Mouse (Mus musculus): Measurements from ENCODE around the gene 3110082I17Rik. TPM values are rescaled to one million over a fixed set of nuclear protein-coding genes. Genes with fewer than 3 reads are reported as not detected.
A peak's percentile ranks its signal among the peaks of the same experiment; 100 is the strongest.

3110082I17Rik gene
- polyA plus RNA-seq (2015; fragmentation: Nextera tagmentation; extraction: Ambion mirVana), result 26.8 and 29.0 TPM in 2 replicates

GRCm38 (mm10) chr5:139460384-139461067, at the start of gene 3110082I17Rik:
Gene 3110082I17Rik, minus strand, starts transcription at chr5:139460527.
- Histone ChIP-seq H3K9ac (peak within 1 kb of the TSS; percentile 63), H3K4me3 (peak within 1 kb of the TSS; percentile 62), H3K27me3 (no peaks in the 10 kb centered on the region), H3K36me3 (ENCODE audit: poor library complexity, severe bottlenecking) (peaks cover 1% of the 10 kb centered on the region; the same call in 1 of the 2 replicates), H3K9me3 (replicated peaks) (no peaks in the 10 kb centered on the region), H3K4me2 (peak within 1 kb of the TSS; percentile 80), H3K4me1 (peaks cover 14% of the 10 kb centered on the region), H3K27ac (no peak within 1 kb of the TSS)
- ATAC-seq, result peak; percentile 99
- 4% methylated on average over 41 of the region's 42 CpGs for WGBS

DNA sequence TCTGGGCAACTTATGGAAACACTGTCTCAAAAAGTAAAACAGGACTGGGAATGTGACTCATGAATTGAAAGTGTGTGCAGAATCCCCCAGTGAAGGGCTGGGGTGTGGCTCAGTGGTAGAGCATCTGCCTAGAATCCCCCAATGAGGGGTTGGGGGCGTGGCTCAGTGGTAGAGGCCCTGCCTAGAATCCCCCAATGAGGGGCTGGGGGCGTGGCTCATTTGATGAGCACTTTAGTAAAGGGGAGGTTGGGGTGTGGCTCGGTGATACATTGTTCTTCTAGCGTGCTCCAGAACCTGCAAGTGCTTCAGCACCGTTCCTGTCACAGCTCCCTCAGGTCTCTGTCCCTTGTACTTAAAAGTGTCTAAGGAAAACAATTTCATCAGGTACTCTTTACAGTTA, 45.9 kb upstream of the 3110082I17Rik start:
- no peak overlapping the region for H3K4me2 ChIP-seq
- no peak overlapping the region for H3K4me3 ChIP-seq
- WGBS, result 22% methylated on average over 5 of the region's 5 CpGs
- no peaks in the 10 kb centered on the region for H3K9me3 ChIP-seq (replicated peaks)
- no peak for ATAC-seq
- peaks cover 58% of the 10 kb centered on the region for H3K27me3 ChIP-seq
- no peaks in the 10 kb centered on the region for H3K4me1 ChIP-seq
- no peak overlapping the region for H3K9ac ChIP-seq
- H3K27ac ChIP-seq, result no peak overlapping the region
- no peaks in the 10 kb centered on the region for H3K36me3 ChIP-seq (ENCODE audit: poor library complexity, severe bottlenecking)

- Histone ChIP-seq H3K27ac (no peak overlapping the region), H3K27me3 (peaks cover 48% of the 10 kb centered on the region), H3K9me3 (replicated peaks) (no peaks in the 10 kb centered on the region), H3K9ac (no peak overlapping the region), H3K36me3 (ENCODE audit: poor library complexity, severe bottlenecking) (no peaks in the 10 kb centered on the region), H3K4me1 (no peaks in the 10 kb centered on the region), H3K4me2 (no peak overlapping the region), H3K4me3 (no peak overlapping the region)
- WGBS, result 4% methylated on average over 12 of the region's 14 CpGs
- ATAC-seq, result 0 out of 2 replicates have a peak, but pooled peaks have one; percentile 43
These were observed 44.8 kb upstream of the 3110082I17Rik start for GRCm38 (mm10) chr5:139505073-139505606.

GRCm38 (mm10) chr5:139502281-139502680, 42.0 kb upstream of the 3110082I17Rik start:
- H3K9ac ChIP-seq, result no peak overlapping the region
- no peaks in the 10 kb centered on the region for H3K36me3 ChIP-seq (ENCODE audit: poor library complexity, severe bottlenecking)
- no peak for ATAC-seq
- peaks cover 38% of the 10 kb centered on the region for H3K27me3 ChIP-seq
- H3K9me3 ChIP-seq (replicated peaks), result no peaks in the 10 kb centered on the region
- H3K4me1 ChIP-seq, result no peaks in the 10 kb centered on the region
- no peak overlapping the region for H3K4me2 ChIP-seq
- no peak overlapping the region for H3K4me3 ChIP-seq
- H3K27ac ChIP-seq, result no peak overlapping the region
- 85% methylated on average over 14 of the region's 14 CpGs for WGBS

- Histone ChIP-seq H3K4me3 (no peak overlapping the region), H3K9me3 (replicated peaks) (no peaks in the 10 kb centered on the region), H3K27ac (no peak overlapping the region), H3K27me3 (peaks cover 21% of the 10 kb centered on the region), H3K4me2 (no peak overlapping the region), H3K4me1 (no peaks in the 10 kb centered on the region), H3K9ac (no peak overlapping the region), H3K36me3 (ENCODE audit: poor library complexity, severe bottlenecking) (no peaks in the 10 kb centered on the region)
- WGBS, result 75% methylated on average over 5 of the region's 5 CpGs
- ATAC-seq, result no peak
These were observed 38.5 kb upstream of the 3110082I17Rik start for GRCm38 (mm10) chr5:139498791-139499190.

GRCm38 (mm10) chr5:139496939-139497338, 36.6 kb upstream of the 3110082I17Rik start:
- H3K27me3 ChIP-seq, result peaks cover 13% of the 10 kb centered on the region; the same call in 1 of the 2 replicates
- no peak overlapping the region for H3K9ac ChIP-seq
- no peak overlapping the region for H3K4me2 ChIP-seq
- H3K4me3 ChIP-seq, result no peak overlapping the region
- H3K9me3 ChIP-seq (replicated peaks), result no peaks in the 10 kb centered on the region
- 53% methylated on average over 5 of the region's 5 CpGs for WGBS
- no peak for ATAC-seq
- no peaks in the 10 kb centered on the region for H3K4me1 ChIP-seq
- H3K27ac ChIP-seq, result no peak overlapping the region
- no peaks in the 10 kb centered on the region for H3K36me3 ChIP-seq (ENCODE audit: poor library complexity, severe bottlenecking)

GRCm38 (mm10) chr5:139495019-139495669, 34.8 kb upstream of the 3110082I17Rik start:
- Histone ChIP-seq H3K27me3 (peaks cover 8% of the 10 kb centered on the region; the same call in 1 of the 2 replicates), H3K9ac (no peak overlapping the region), H3K4me3 (no peak overlapping the region), H3K36me3 (ENCODE audit: poor library complexity, severe bottlenecking) (no peaks in the 10 kb centered on the region), H3K4me1 (no peaks in the 10 kb centered on the region), H3K9me3 (replicated peaks) (no peaks in the 10 kb centered on the region), H3K27ac (no peak overlapping the region), H3K4me2 (no peak overlapping the region)
- ATAC-seq, result no peak
- 68% methylated on average over 22 of the region's 22 CpGs for WGBS

GRCm38 (mm10) chr5:139493690-139494089, 33.4 kb upstream of the 3110082I17Rik start:
- WGBS, result 71% methylated on average over 5 of the region's 5 CpGs
- no peak overlapping the region for H3K4me2 ChIP-seq
- no peak overlapping the region for H3K4me3 ChIP-seq
- no peaks in the 10 kb centered on the region for H3K9me3 ChIP-seq (replicated peaks)
- ATAC-seq, result no peak
- no peak overlapping the region for H3K9ac ChIP-seq
- peaks cover 8% of the 10 kb centered on the region; the same call in 1 of the 2 replicates for H3K27me3 ChIP-seq
- H3K4me1 ChIP-seq, result no peaks in the 10 kb centered on the region
- H3K27ac ChIP-seq, result no peak overlapping the region
- H3K36me3 ChIP-seq (ENCODE audit: poor library complexity, severe bottlenecking), result no peaks in the 10 kb centered on the region

DNA sequence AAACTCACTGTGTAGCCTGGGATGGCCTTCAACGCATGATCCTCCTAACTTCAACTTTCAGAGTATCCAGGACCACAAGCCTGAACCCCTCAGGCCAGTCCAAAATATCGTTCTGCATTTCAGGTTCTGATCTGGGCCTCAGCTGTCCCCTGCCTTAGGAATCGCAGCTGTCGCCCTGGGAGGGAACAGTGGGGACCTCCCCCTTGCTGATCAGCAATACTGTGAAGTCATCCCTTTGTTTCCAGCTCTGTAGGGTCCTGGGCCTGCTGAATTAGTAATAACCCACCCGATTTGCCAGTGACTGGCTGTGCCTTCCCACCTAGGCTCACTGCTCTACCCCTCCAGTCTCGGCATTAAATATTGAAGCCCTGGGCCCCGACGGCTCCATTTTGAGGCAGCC, 31.0 kb upstream of the 3110082I17Rik start:
- WGBS, result 60% methylated on average over 8 of the region's 8 CpGs
- Histone ChIP-seq H3K9ac (0 out of 2 replicates have a peak overlapping the region, but pooled peaks have one; percentile 21), H3K4me2 (no peak overlapping the region), H3K4me3 (no peak overlapping the region), H3K9me3 (replicated peaks) (peaks cover 7% of the 10 kb centered on the region), H3K36me3 (ENCODE audit: poor library complexity, severe bottlenecking) (no peaks in the 10 kb centered on the region), H3K27me3 (0 out of 2 replicates have a peak, but pooled peaks cover 6% of the 10 kb centered on the region), H3K27ac (no peak overlapping the region), H3K4me1 (no peaks in the 10 kb centered on the region)
- ATAC-seq, result no peak

- 79% methylated on average over 11 of the region's 11 CpGs for WGBS
- Histone ChIP-seq H3K4me3 (no peak overlapping the region), H3K9ac (no peak overlapping the region), H3K27ac (no peak overlapping the region), H3K36me3 (ENCODE audit: poor library complexity, severe bottlenecking) (no peaks in the 10 kb centered on the region), H3K27me3 (0 out of 2 replicates have a peak, but pooled peaks cover 6% of the 10 kb centered on the region), H3K4me1 (no peaks in the 10 kb centered on the region), H3K4me2 (no peak overlapping the region), H3K9me3 (replicated peaks) (peaks cover 13% of the 10 kb centered on the region)
- no peak for ATAC-seq
These were observed 29.8 kb upstream of the 3110082I17Rik start for GRCm38 (mm10) chr5:139490131-139490530.

DNA sequence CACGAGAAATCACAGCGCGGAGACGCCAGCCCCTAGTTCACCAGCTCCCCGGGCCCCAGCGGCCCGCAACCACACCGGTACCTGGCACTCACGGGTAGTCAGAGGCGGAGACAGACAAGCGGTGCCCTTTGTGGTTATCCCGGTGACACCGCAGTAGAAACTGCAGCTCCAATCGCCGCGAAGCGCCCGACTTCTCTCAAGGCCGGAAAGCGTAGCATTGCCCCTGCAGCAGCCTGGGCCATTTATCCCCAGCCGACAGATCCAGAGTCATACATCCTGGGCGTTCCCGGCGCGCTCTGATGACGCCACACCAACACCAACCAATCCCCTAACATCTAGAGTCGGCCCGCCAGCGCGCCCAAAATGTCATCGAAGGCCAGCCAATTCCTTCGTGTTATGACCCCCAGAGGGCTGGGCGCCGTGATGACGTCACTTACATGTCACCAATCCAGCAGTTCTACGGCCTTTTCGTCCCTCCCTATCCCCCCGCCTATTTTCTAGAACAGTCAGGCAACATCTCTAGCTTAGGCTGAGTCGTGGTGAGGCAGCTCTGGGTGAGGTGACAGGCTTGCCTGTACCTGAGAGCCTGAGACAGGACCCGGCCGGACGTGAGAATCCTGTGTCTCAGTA, 24.0 kb upstream of the 3110082I17Rik start, which contains the start of gene Zfand2a:
Gene Zfand2a, minus strand, starts transcription at position 365 of the 630 bp plus-strand sequence.
- peaks cover 30% of the 10 kb centered on the region for H3K36me3 ChIP-seq (ENCODE audit: poor library complexity, severe bottlenecking)
- H3K4me3 ChIP-seq, result peak within 1 kb of the TSS; percentile 84
- H3K4me2 ChIP-seq, result peak within 1 kb of the TSS; percentile 90
- peaks cover 14% of the 10 kb centered on the region for H3K4me1 ChIP-seq
- peak; percentile 97 for ATAC-seq
- H3K27me3 ChIP-seq, result no peaks in the 10 kb centered on the region
- WGBS, result under 1% methylated on average over 42 of the region's 42 CpGs
- peak within 1 kb of the TSS; percentile 60; the same call in 1 of the 2 replicates for H3K27ac ChIP-seq
- peaks cover 13% of the 10 kb centered on the region for H3K9me3 ChIP-seq (replicated peaks)
- peak within 1 kb of the TSS; percentile 83 for H3K9ac ChIP-seq

Measured in forebrain, embryonic 13.5 days (tissue).